Mouse (Mus musculus) spleen, adult 2 months (tissue): Measurements from ENCODE around the gene Stam. TPM values are rescaled to one million over a fixed set of nuclear protein-coding genes. Genes with fewer than 3 reads are reported as not detected.

ENCODE experiments used
- DNase-seq, 2 experiments: peaks; one replicate each; pipeline versions ENCODE4 v3.0.0 to v3.0.0-alpha.2; 2012 to 2021; ENCODE audit warnings: low spot score in 2 of 2, low read depth in 1 of 2
- H3K27ac ChIP-seq: fragments of 200-500 bp; 2 replicates; pipeline ENCODE4 v1.5.1; 2012; ENCODE audit warnings: low read length, inconsistent platforms; ENCODE audit not compliant: insufficient read depth
- H3K27me3 ChIP-seq: fragments of 200-500 bp; 2 replicates; pipeline ENCODE4 v1.6.1; 2012; ENCODE audit warnings: mild to moderate bottlenecking, moderate library complexity, low read length, inconsistent platforms; ENCODE audit not compliant: control insufficient read depth, insufficient read depth
- H3K36me3 ChIP-seq: fragments of 200-500 bp; 2 replicates; pipeline ENCODE4 v1.6.1; 2012; ENCODE audit warnings: mild to moderate bottlenecking, low read length, inconsistent platforms; ENCODE audit not compliant: control insufficient read depth, insufficient read depth
- H3K4me1 ChIP-seq: fragments of 200-500 bp; 2 replicates; pipeline ENCODE4 v1.6.1; 2011; ENCODE audit warnings: inconsistent platforms; ENCODE audit not compliant: control insufficient read depth, insufficient read depth, insufficient read length
- H3K4me3 ChIP-seq: fragments of 200-500 bp; 2 replicates; pipeline ENCODE4 v1.5.1; 2011; ENCODE audit warnings: mild to moderate bottlenecking, inconsistent platforms; ENCODE audit not compliant: insufficient read depth, insufficient read length; ENCODE audit errors: extremely low read depth
- CTCF ChIP-seq: fragments of 200-500 bp; IDR thresholded peaks from 2 replicates; pipeline ENCODE4 v1.5.1; 2011; ENCODE audit warnings: mild to moderate bottlenecking, inconsistent platforms; ENCODE audit not compliant: insufficient read depth, insufficient read length, insufficient replicate concordance; ENCODE audit errors: extremely low read depth
- POLR2A ChIP-seq: fragments of 200-500 bp; IDR thresholded peaks from 2 replicates; pipeline ENCODE4 v1.6.1; 2011; ENCODE audit warnings: low read depth, low read length, inconsistent platforms
- WGBS: fragments of 180-500 bp; shearing (Covaris S2); methylation state at CpG from one replicate; pipeline ENCODE4 v1.1.7; 2018; 5-methylcytosine and 5-hydroxymethylcytosine counted together
- polyA plus RNA-seq: library from polyadenylated mRNA; depleted of rRNA; stranded (reverse); fragments of >200 nt; gene quantifications from 2 replicates; pipeline ENCODE4 v1.2.3, GENCODE M21; 2012

The Stam gene
- polyA plus RNA-seq, 1 experiment, result 7.2 TPM

GRCm38 (mm10) chr2:14054163-14054562, 19.7 kb upstream of the Stam start:
- no peak for DNase-seq
- no peak for TF ChIP-seq POLR2A
- TF ChIP-seq CTCF, result no peak
- Histone ChIP-seq H3K4me3 (no peak overlapping the region), H3K27ac (no peak overlapping the region), H3K27me3 (peaks cover 7% of the 10 kb centered on the region), H3K36me3 (no peaks in the 10 kb centered on the region), H3K4me1 (peaks cover 6% of the 10 kb centered on the region)
- 91% methylated on average over 3 of the region's 3 CpGs for WGBS

- H3K4me3 ChIP-seq, result peak overlapping the region; percentile 70
- H3K27ac ChIP-seq, result no peak overlapping the region
- TF ChIP-seq CTCF (no peak), POLR2A (no peak)
- WGBS, result 15% methylated on average over 6 of the region's 6 CpGs
- no peaks in the 10 kb centered on the region for H3K36me3 ChIP-seq
- no peak for DNase-seq
- H3K4me1 ChIP-seq, result peaks cover 6% of the 10 kb centered on the region
- peaks cover 7% of the 10 kb centered on the region for H3K27me3 ChIP-seq
Observed at GRCm38 (mm10) chr2:14054716-14055115, 19.2 kb upstream of the Stam start.

- no peak for TF ChIP-seq POLR2A
- TF ChIP-seq CTCF, result no peak
- under 1% methylated on average over 55 of the region's 58 CpGs for WGBS
- no peak overlapping the region for H3K27ac ChIP-seq
- peak overlapping the region; percentile 70 for H3K4me3 ChIP-seq
- DNase-seq, result no peak
- H3K4me1 ChIP-seq, result peaks cover 6% of the 10 kb centered on the region
- H3K36me3 ChIP-seq, result no peaks in the 10 kb centered on the region
- H3K27me3 ChIP-seq, result peaks cover 7% of the 10 kb centered on the region
Observed at GRCm38 (mm10) chr2:14055168-14055565, 18.7 kb upstream of the Stam start.

GRCm38 (mm10) chr2:14055566-14056331, 18.1 kb upstream of the Stam start, which contains the start of gene Hacd1:
Gene Hacd1 (minus strand): TSS chr2:14056135.
- WGBS, result under 1% methylated on average over 100 of the region's 101 CpGs
- TF ChIP-seq CTCF (no peak), POLR2A (no peak)
- no peaks in the 10 kb centered on the region for H3K36me3 ChIP-seq
- peaks cover 7% of the 10 kb centered on the region for H3K27me3 ChIP-seq
- peaks cover 6% of the 10 kb centered on the region for H3K4me1 ChIP-seq
- DNase-seq, result peak in 1 of 2 experiments; percentile 16
- 0 out of 2 replicates have a peak within 1 kb of the TSS, but pooled peaks have one; percentile 35 for H3K27ac ChIP-seq
- peak within 1 kb of the TSS; percentile 70 for H3K4me3 ChIP-seq

GRCm38 (mm10) chr2:14065704-14066650, 7.9 kb upstream of the Stam start:
- no peak for DNase-seq
- Histone ChIP-seq H3K27me3 (no peaks in the 10 kb centered on the region), H3K4me3 (no peak overlapping the region), H3K36me3 (no peaks in the 10 kb centered on the region), H3K27ac (no peak overlapping the region), H3K4me1 (no peaks in the 10 kb centered on the region)
- TF ChIP-seq POLR2A (no peak), CTCF (no peak)
- 76% methylated on average over 2 of the region's 2 CpGs for WGBS

GRCm38 (mm10) chr2:14069027-14069426, 4.9 kb upstream of the Stam start:
- H3K4me3 ChIP-seq, result no peak overlapping the region
- H3K4me1 ChIP-seq, result no peaks in the 10 kb centered on the region
- no peak overlapping the region for H3K27ac ChIP-seq
- H3K36me3 ChIP-seq, result no peaks in the 10 kb centered on the region
- DNase-seq, result no peak
- TF ChIP-seq POLR2A (no peak), CTCF (no peak)
- WGBS, result 89% methylated on average over 2 of the region's 2 CpGs
- no peaks in the 10 kb centered on the region for H3K27me3 ChIP-seq

- H3K27me3 ChIP-seq, result no peaks in the 10 kb centered on the region
- H3K4me1 ChIP-seq, result peaks cover 2% of the 10 kb centered on the region
- no peak overlapping the region for H3K4me3 ChIP-seq
- no peaks in the 10 kb centered on the region for H3K36me3 ChIP-seq
- 87% methylated on average over 8 of the region's 8 CpGs for WGBS
- DNase-seq, result no peak
- TF ChIP-seq CTCF, result no peak
- TF ChIP-seq POLR2A, result no peak
- no peak overlapping the region for H3K27ac ChIP-seq
Observed at GRCm38 (mm10) chr2:14070466-14070865, 3.4 kb upstream of the Stam start.
